Mouse (Mus musculus): ENCODE measurements around the gene Shisal2a.

Gene Shisal2a

DNA sequence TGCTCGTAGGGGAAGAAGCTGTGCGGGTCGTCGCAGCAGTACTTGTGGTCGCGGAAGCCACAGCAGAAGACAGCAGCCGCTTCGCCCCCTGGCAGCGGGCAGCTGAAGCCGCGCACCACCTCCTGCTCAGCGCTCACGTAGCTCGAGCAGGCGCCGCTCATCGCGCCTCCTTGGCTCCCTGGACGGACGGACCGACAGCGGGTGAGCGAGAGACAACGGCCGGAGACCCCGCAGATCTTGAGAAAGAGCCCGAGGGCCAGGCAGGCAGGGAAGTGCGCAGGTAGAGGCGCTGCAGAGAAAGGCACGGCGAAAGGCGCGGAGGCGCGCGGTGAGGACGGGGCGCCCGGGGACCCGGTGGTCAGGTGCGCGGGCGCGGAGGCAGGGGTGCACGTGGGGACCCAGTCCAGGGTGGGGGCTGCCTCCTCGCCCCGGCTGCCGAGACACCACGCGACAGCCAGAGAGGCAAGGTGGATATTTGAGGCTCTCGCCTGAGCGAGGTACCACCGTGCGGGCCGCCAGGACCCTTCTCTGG is at the start of gene Shisal2a:
Gene Shisal2a (minus strand): TSS at position 167 of the 532 bp plus-strand sequence.
- DNase-seq (ENCODE audit: low read depth): no peak

DNA sequence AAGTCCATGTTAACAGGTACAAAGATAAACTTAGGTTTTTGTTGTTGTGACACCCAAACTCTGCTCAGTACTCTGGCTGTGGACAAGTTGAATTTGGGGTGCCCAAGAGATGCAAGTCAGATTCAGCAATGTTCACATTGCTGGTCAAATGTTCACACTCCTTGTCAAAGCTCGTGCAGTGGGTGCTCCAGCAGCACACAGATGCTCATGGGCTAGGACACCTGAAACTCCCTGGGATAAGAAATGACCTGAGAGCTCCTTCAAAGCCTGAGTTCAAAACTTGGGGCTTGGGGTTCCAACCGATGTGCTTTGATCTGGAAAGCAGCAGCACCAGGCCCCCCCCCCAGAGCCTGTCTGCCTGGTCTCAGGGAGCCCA is 48.4 kb upstream of the Shisal2a start:
- DNase-seq (ENCODE audit: low read depth): no peak

DNA sequence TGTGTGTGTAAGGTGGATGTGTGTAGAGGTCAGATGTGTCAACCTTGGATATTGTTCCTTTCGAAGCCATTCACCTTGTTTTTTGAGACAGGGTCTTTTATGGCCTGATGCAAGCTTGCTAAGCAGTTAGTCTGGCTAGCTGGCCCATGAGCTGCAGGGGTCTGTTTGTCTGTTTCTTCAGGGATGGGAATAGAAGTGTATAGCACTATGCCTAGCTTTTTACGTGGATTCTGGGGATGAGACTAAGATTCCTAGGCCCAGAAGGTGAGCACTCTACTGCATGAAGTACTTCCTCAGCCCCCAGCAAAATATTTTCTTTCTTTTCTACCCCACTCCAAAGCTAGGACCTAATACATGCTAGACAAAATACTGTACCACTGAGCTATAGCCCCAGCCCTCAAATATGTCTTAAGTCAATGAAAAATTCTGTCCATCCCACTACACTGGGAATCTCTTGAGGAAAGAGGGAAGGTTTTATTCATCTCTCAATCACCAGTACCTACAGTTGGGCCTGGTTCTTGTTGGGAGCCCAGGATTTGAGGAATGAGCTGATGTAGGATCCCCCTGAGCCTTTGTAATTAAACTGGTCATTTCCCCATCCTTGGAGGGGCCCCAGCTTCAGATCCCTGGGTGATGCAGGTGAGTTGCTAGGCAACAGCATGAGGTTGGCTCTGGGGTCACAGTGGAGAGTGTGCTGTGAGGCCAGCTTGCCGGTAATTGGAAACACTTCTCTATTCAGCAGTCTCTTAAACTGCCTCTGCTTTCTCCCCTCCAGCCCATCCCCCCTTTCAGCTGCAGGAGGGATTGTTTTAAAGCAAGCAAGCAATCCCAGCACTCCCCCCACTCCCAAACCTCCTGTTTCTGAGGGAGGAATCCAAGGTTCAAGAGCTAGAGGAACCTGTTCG is 47.8 kb upstream of the Shisal2a start:
- DNase-seq (ENCODE audit: low read depth): no peak

DNA sequence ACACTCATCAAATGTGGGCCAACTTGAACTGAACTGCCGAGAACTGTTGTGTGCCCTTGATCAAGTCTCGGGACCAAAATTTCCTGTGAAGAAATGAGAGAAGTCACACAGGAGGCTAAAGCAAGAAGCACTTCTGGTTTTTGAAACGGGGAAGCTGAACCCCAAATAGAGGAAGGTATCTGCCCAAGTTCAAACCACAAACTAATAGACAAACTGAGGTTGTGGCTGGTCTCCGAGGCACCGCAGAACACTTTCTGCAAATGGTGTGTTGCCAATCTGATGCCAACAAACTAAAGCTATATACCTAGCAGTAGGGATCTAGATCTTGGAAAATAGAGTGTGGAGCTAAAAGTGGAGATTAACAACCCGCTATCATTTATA is 45.2 kb upstream of the Shisal2a start:
- DNase-seq (ENCODE audit: low read depth): no peak

DNA sequence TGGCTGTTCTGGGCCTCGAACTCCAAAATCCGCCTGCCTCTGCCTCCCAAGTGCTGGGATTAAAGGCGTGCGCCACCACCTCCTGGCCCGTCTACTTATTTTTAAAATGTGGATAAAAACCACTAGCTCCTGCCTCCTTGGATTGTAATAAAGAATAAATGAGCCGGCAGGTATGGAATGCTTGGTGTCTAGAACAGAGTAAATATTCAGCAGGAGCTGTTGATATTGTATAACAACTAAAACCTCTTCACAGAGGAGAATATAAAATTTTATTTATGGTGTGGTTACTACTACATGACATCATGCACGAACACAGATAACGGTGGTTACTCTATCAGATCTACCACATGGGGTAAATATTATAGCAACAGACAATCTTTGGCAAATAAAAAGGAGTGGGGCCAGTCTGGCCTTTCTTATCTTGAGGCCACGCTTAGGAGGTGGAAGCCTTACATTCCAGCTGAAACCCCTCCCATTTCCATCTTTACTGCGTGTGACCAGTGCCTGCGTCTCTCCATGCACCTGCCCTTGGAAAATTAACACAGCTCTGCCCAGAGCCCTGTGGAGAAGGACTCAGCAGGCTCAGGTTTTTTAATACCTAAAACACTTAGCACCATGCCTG is 44.7 kb upstream of the Shisal2a start:
- DNase-seq (ENCODE audit: low read depth): no peak

DNA sequence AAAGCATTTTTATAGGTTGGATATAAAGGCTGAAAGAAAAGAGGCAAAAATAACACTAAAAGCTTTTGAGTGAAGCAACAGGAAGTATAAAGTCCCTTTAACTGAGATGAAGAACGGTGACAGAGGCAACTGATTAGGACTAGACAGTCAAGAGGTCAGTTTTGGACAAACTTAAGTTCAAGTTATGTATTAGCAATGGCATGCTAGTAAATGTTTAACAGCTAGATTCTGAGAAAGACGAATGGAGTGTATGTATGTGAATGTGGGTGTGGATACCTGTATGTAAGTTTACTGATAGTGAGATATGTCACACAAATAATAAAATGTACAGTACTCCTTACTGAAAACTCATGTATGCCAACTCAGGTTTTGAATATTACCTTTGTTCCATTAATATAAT is 41.4 kb upstream of the Shisal2a start:
- no peak for DNase-seq (ENCODE audit: low read depth)

DNA sequence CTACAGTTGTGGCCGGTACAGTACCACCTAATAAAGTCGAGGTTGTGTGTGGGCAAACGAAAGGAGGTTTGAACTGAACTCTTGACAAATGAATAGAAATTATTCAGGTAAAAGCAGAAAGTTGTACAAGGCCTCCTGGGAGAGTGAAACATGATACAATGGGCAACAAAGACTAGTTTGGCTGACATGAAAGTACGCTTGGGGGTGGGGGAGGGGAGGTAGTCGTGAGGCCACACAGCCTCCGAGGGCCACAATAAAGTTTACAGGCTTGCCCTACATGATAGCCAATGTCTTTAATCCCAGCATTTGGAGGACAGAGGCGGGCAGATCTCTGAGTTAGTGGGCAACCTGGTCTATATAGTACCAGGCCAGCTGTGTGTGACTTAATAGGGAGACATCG is 24.5 kb upstream of the Shisal2a start:
- DNase-seq (ENCODE audit: low read depth): no peak

DNA sequence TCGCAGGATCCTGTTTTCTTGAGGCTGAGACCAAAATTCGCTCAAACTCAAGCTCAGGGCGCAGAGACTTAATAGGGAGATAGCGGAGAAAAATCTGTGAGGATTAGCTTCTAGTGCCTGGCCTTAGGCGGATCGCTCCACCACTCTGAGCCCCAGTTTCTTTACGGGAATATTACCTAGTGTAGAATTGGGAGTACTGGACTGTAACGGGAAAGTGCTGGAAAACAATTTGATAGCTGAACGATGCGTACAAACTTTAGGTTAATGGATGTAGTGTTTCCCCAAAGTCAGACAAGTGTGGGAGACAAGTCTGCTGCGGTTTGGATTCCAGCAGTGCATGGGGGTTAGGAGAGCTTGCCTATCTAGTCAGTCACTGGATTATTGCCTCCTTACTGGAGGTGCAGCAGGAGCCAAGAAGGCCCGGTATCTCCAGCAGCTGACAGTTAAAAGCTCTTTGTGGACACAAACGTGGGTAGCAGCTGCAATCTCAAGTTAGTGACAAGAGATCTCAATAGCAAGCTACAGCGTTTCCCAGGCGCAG is 23.8 kb upstream of the Shisal2a start, which contains the start of gene Gpx7:
Gene Gpx7 (minus strand): TSS at position 101 of the 541 bp plus-strand sequence.
- peak; percentile 27 for DNase-seq (ENCODE audit: low read depth)

DNA sequence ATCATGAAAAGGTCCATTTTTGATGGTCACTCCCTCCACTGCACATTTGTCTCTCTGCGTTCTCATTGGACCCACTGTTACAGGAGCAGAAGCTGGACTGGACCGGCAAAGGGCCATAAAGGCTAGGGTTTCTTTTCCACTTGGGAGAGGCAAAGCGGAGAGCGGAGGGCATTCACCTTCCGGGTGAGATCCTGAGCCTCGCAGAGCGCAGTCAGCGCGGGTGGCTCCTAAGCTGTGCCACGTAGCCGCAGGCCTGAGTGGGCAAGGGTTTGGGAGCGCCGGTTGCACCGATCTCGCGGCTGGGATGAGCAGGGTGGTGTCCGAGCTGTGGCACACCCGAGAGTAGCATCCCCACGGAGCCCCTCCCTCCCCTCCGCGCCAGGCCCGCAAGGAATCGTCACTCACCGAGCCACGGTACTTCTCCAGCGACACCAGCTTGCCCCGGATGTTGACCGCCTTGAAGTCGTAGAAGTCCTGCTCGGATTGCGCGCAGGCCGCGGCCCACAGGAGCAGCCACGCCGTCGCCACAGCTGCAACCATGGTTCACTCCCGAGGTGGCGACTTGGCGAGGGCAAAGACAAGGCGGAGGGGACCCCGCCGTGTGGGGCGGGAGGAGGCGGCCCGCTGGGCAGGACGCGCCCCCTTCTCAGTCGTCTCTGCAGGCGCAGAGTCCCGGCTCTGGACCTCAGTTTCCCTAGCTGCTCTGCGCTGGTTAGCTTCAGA is 23.1 kb upstream of the Shisal2a start:
- peak; percentile 61 for DNase-seq (ENCODE audit: low read depth)

DNA sequence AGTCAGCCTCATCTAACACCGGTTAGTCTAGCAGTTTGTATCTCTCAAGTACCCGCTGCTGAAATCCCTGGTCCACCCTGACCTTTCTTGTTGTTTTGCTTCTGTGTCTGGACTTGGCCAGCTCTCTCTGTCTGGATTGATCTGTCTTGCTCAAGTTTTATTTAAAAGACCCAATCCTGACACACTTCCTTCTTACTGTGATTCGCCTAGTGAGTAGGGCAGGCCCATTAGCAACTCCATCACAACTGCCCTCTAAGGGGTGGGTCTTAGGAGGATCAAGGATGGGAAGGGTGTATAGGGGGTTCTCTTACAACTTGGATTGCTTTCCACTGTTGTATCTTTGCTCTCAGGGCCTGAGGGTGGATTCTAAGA is 22.6 kb upstream of the Shisal2a start:
- DNase-seq (ENCODE audit: low read depth): peak; percentile 68

DNA sequence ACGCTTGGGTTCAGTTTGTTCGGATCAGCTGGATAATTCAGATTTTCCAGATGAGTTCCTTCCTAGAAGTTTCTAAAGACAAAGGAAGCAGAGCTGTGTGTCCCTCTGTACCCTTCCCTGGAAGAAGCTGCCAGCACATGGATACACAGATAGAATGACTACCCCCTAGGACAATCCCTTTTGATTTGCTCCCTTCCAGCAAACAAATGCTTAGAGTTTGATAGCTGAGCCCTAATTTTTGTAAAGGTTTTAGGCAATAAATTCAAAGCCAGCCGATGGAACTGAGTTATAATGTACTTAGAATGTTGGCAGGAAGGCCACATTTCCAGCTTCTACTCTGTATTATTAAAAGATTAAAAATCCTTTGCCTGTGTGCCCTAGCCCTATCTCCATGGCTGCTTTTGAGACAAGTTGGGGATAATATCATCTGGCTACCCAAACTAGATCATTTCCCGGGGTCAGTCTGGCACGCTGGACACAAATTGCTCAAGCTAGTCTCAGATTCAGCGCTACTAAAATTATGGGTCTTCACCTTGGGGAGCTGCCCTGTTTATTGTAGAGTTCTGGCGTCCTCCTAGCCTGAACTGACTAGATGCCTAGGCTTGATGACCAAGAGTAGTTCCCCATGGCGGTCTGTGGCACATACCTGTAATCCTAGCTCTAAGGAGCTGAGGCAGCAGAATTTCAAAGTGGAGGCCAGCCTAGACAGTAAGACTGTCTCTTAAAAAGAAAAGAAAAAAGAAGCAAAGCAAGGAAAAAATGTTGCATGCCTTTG is 20.9 kb upstream of the Shisal2a start:
- no peak for DNase-seq (ENCODE audit: low read depth)

DNA sequence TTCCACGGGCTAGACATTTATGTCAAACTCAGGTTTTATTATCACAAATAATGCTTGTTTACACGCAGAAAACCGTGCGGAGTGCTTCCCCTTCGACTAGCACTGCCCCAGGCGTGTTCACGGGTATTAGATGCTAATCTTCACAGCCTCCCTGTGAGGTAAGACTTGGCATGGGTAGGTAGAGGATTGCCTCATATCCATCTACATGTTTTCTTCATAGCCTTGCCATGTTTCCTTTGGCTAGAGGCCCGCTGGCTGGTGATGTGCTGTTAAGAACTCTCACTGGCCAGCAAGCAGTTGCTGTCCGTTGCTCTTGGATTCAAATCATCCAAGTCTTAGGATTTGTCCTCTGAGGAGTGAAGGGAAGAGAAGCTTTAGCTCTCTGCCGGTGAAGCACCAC is 17.2 kb upstream of the Shisal2a start:
- DNase-seq (ENCODE audit: low read depth): no peak

DNA sequence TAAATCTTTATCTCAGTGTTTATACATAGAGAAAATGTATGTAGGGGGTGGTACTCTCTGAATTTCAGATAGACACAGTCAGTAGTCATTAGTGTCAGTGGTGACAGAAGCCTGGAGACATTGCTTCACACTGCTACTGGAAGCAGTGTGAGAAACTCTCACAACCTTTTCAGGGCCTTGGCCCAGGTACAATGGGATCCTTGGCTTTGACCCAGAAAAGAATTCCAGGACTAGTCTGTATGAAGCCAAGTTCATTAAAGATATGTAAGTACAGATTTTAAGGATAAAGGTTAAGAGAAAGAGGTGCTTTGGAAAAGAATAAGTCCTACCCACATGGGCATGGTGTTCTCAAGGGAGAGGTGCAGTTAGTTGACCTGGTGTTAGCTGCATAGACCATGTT is 11.1 kb upstream of the Shisal2a start:
- no peak for DNase-seq (ENCODE audit: low read depth)

DNA sequence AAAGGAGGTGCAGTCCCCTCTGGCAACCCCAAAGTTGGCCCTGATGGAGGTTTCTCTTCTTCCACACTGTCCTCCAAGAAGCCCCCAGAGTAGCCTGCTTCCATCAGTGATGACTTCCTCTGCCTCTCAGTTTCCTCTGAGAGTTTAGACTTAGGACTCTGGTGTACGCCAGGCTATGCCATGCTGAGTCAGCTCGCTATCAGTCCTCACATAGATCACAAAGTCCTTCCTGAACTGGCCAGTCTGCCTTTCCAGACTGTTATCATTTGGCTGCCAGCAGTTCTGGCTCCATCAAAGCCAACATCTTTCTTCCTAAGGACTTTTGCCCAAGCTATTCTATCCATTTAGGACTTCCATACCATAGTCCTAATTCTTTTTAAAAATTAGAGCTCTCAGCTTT is 9.4 kb upstream of the Shisal2a start:
- DNase-seq (ENCODE audit: low read depth): no peak

DNA sequence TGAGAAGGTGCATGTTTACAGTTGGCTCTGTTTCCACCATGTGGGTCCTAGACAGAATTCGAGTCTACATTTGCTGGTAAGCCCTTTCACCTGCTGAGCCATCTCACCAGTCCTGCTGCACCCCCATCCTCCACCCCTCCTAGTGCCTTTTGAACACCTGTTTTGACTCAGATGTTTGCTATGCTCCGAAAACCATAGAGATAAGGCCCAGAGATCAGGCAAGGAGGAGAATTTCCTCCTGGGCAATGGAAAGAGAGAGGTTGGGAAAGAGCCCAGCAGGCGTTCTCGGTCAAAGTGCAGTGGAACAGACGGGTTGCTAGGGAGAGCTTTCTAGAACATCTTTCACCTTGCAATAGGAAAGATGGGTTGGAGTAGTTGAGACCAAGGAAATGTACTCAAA is 8.0 kb upstream of the Shisal2a start:
- DNase-seq (ENCODE audit: low read depth): no peak

DNA sequence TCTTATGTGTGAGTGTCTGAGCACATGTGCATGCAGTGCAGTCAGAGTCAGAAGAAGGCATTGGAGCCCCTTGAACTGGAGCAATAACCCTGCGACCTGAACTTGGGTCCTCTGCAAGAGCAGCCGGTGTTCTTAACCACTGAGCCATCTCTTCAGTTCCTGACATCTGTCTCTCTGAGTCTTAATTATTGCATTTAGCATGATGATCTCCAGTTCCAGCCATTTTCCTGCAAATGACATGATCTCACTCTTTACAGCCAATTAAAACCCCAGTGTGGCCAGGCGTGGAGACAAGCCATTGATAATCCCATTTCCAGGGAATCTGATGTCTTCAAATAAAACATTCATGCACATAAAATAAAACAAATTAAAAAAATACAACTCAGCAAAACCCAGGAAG is 5.6 kb upstream of the Shisal2a start:
- DNase-seq (ENCODE audit: low read depth): no peak

DNA sequence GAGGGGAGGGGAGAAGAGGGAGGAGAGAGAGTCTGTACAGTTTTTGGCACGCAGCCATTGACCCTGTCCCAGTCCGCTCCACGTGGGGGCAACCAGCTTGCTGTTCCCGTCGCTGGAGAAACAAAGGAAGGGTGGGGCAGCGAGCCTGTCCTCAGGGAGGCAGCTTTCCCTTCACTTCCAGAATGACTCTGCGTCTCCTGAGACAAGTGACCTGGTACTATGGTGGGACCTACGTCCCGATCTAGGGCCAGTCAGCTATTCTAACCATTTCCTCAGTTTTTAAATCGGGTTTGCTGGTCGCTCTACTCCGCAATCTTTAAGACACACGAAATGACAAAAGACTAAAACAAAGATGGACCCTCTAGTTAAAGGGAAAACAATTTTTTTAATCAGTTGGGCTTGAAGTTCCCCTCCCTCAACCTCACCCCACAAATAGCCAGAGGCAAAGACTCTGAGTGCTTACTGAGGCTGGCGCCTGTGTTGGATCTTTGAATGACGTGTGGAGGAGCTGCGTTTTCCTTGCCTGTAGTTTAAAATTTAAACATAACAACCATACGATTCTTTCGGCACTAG is 4.6 kb upstream of the Shisal2a start:
- no peak for DNase-seq (ENCODE audit: low read depth)

DNA sequence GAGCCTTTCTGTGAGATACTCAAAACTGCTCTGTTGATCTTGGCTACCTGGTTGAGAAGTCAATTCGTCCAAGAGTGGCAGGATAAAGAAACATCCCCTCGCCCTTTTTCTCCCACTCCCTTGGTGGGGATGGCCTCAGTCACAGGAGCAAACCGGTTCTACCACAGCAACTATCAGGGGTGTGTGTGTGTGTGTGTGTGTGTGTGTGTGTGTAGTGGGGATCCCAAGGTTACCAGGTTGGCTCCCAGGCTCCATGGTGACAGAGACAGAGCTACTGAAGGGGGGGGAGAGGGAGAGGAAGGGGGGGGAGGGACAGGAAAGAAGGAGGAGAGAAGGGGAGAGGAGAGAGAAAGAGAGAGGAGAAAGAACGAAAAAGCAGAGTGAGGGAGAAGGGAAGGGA is 4.0 kb upstream of the Shisal2a start:
- DNase-seq (ENCODE audit: low read depth): no peak

DNA sequence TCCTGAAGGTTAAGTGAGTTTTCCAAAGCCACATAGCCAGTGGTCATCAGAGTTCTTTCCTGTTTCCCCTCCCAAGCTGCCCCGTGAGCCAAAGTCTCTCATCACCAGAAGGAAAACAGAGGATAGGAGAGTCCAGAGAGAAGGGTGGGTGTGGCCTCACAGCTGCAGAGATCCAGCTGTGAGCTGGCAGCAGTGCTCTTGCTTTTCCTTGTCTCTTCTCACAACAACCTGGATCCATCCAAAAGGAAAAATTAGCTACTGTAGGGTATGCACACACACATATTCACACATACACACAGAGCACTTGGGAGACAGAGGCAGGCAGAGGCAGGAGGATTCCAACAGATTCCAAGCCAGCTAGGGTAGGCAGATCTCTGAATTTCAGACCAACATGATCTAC is 2.9 kb upstream of the Shisal2a start:
- DNase-seq (ENCODE audit: low read depth): no peak

DNA sequence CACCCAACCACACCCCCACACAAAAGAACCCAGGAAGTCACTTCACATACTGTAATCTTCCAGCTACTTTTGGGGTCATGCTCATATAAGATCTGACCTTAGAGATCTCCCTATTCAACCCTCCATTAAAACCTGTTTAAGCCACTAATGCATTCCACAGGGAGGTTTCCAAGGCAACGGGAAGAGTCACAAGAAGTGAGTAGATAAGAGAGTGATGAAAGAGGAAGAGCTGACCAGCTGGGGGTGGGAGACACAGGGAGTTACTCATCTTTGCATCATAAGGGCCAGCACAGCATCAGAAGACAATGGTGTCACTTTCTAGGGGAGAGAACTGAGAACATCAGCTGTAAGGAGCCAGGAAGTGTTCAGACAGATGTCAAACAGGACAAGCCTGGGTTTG is 3.0 kb downstream of the Shisal2a start:
- no peak for DNase-seq (ENCODE audit: low read depth)

DNA sequence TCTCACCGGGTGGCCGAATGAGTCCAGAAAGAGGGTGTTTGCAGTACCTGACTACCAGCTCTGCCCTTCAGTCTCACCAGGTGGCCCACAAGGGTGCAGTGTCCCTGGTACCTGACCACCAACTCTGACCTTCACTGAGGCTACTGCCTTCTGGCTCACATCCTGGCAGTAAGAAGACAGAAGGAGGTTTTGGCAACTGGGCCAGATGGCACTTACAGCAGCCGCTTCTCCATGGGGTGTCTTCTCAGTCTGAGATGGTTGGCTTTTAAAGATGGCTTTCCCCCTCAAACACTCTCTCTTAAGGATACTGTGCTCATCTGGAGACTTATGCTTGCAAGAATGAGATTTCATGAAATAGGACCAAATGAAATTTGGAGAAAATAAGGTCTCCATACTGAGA is 3.7 kb downstream of the Shisal2a start:
- no peak for DNase-seq (ENCODE audit: low read depth)

Data from fibroblast of lung, adult 2 months (primary cell).